ENCODE assay signal across 28 mouse cellular contexts in the genomic region with DNA sequence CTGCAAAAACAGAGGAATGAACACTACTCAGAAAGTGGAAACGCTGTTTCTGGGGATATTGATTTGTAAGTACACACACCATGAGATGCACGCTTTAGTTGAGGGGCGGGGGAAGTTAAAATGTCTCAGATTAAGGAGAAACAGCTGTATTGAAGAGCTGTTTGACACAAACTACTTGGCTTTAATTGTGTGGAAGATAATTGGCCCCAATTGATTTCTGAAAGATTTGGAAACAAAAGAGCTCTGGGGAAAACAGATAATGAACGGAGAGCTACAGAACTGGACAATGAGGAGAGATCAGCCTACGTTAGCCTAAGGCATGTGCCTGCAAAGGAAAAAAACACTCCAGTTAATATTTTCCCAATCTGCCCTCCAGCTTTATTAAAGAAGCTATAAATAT. TPM values are rescaled to one million over a fixed set of nuclear protein-coding genes. Genes with fewer than 3 reads are reported as not detected.
"Had no signal": no experiment of that assay in that cellular context is flagged by ENCODE, and none has a peak within 500 bp of the region (broad histone marks: within the 10 kb centered on the region; RNA-seq: fewer than 3 reads in every experiment).

No protein-coding gene starts in this region.

- H3K4me2 ChIP-seq: heart, embryonic 11.5 days; heart, embryonic 13.5 days; heart, embryonic 15.5 days; hindbrain, embryonic 13.5 days; hindbrain, embryonic 15.5 days; kidney, embryonic 15.5 days; limb, embryonic 12.5 days; liver, embryonic 11.5 days; liver, embryonic 13.5 days had no signal

- H3K4me1 ChIP-seq: heart, embryonic 13.5 days; heart, embryonic 15.5 days; hindbrain, embryonic 15.5 days; kidney, embryonic 15.5 days; liver, embryonic 13.5 days had no signal

- H3K4me3 ChIP-seq: heart, adult 2 months; heart, embryonic 13.5 days; heart, embryonic 15.5 days; hindbrain, embryonic 13.5 days; hindbrain, embryonic 15.5 days; kidney, embryonic 15.5 days; limb, embryonic 12.5 days; liver, embryonic 13.5 days had no signal

- DNase-seq: gastrocnemius, postnatal 14 days; gastrocnemius, postnatal 36 days; heart, adult 2 months; heart, postnatal 14 days; heart, postnatal 36 days; kidney, adult 11 months; kidney, adult 2 months; kidney, adult 9 months; kidney, postnatal 14 days; kidney, postnatal 36 days; layer of hippocampus, postnatal 36 days; left cerebral cortex, postnatal 4 days; liver; liver, embryonic 13.5 days had no signal

- H3K9me3 ChIP-seq: heart, embryonic 13.5 days; heart, embryonic 15.5 days; hindbrain, embryonic 13.5 days; hindbrain, embryonic 15.5 days; kidney, embryonic 15.5 days; limb, embryonic 12.5 days; liver, embryonic 13.5 days had no signal

- ATAC-seq: hindbrain, postnatal 0 days; intestine, embryonic 16.5 days had no signal

- H3K27me3 ChIP-seq: hindbrain, embryonic 15.5 days; kidney, embryonic 15.5 days; limb, embryonic 12.5 days; liver, embryonic 13.5 days had no signal

- H3K9ac ChIP-seq: heart, embryonic 13.5 days; heart, embryonic 15.5 days; hindbrain, embryonic 13.5 days; hindbrain, embryonic 15.5 days; kidney, embryonic 15.5 days; limb, embryonic 12.5 days; liver, embryonic 13.5 days had no signal

- H3K27ac ChIP-seq: heart, adult 2 months; heart, embryonic 13.5 days; heart, embryonic 15.5 days; hindbrain, embryonic 13.5 days; hindbrain, embryonic 15.5 days; hindbrain, postnatal 0 days; kidney, embryonic 15.5 days; kidney, postnatal 0 days; liver, embryonic 13.5 days had no signal

- H3K36me3 ChIP-seq: heart, embryonic 13.5 days; heart, embryonic 15.5 days; hindbrain, embryonic 13.5 days; hindbrain, embryonic 15.5 days; kidney, embryonic 15.5 days; limb, embryonic 12.5 days; liver, embryonic 13.5 days had no signal

RNA-seq across cellular contexts. Expression of a gene that starts 54.9 kb away (rescaled TPM):
- total RNA-seq: gastrocnemius, adult 18-20 months; gastrocnemius, adult 8-10 months; gastrocnemius, postnatal 14 days; gastrocnemius, postnatal 36 days; hematopoietic stem cell, adult 5-6 weeks had no signal
